ENCODE assay signal across 13 mouse cellular contexts in genomic region chr9:75085242-75085824, GRCm38 (mm10). TPM values are rescaled to one million over a fixed set of nuclear protein-coding genes. Genes with fewer than 3 reads are reported as not detected.
DNase-seq lines count a peak whose midpoint lies in the region; ATAC-seq and TF ChIP-seq lines count a peak whose summit lies in the region.
"Had no signal": no experiment of that assay in that cellular context is flagged by ENCODE, and none has a peak within 500 bp of the region (broad histone marks: within the 10 kb centered on the region; RNA-seq: fewer than 3 reads in every experiment).

No protein-coding gene starts in this region.

- H3K27ac ChIP-seq in heart, embryonic 15.5 days = peak overlapping the region; percentile 21; the same call in 1 of the 2 replicates
- H3K27ac ChIP-seq in heart, adult 2 months = no peak overlapping the region
- H3K27ac ChIP-seq in hindbrain, embryonic 16.5 days (ENCODE audit: low read depth, low read length) = peak overlapping the region; percentile 31; the same call in 1 of the 2 replicates
- H3K27ac ChIP-seq: embryonic facial prominence, embryonic 12.5 days; liver, embryonic 14.5 days had no signal

- H3K9me3 ChIP-seq in heart, embryonic 15.5 days (replicated peaks) = no peaks in the 10 kb centered on the region
- H3K9me3 ChIP-seq in hindbrain, embryonic 16.5 days (ENCODE audit: control insufficient read depth, low read length) = no peaks in the 10 kb centered on the region
- H3K9me3 ChIP-seq: embryonic facial prominence, embryonic 12.5 days had no signal

- TF ChIP-seq POLR2A in heart, adult 2 months (IDR thresholded peaks at IDR 0.05; ENCODE audit: insufficient read depth, low read depth, low read length) = no peak

- H3K27me3 ChIP-seq in heart, embryonic 15.5 days = no peaks in the 10 kb centered on the region
- no peaks in the 10 kb centered on the region for H3K27me3 ChIP-seq in heart, adult 2 months (ENCODE audit: control insufficient read depth, insufficient read depth, low read length)
- no peaks in the 10 kb centered on the region for H3K27me3 ChIP-seq in hindbrain, embryonic 16.5 days (replicated peaks; ENCODE audit: control insufficient read depth, insufficient read depth, low read length)
- H3K27me3 ChIP-seq: embryonic facial prominence, embryonic 12.5 days had no signal

- no peak for ATAC-seq in heart, embryonic 15.5 days (replicated peaks; ENCODE audit: insufficient number of reproducible peaks, insufficient read depth, low FRiP score, low read depth)
- ATAC-seq in hindbrain, embryonic 16.5 days = peak; percentile 48
- ATAC-seq in erythroblast, adult 5-6 weeks (replicated peaks; ENCODE audit: low FRiP score, poor library complexity, severe bottlenecking) = no peak

- WGBS in heart, embryonic 15.5 days = 61% methylated on average over 5 of the region's 5 CpGs
- WGBS in heart, adult 2 months = 56% methylated on average over 5 of the region's 5 CpGs
- WGBS in hindbrain, embryonic 16.5 days = 41% methylated on average over 5 of the region's 5 CpGs

- TF ChIP-seq EP300 in heart, adult 2 months (IDR thresholded peaks at IDR 0.05; ENCODE audit: insufficient read depth, low read depth, low read length) = no peak

- H3K4me2 ChIP-seq in heart, embryonic 15.5 days = no peak overlapping the region
- H3K4me2 ChIP-seq in hindbrain, embryonic 16.5 days (ENCODE audit: low read length) = no peak overlapping the region
- H3K4me2 ChIP-seq: embryonic facial prominence, embryonic 12.5 days had no signal

- no peaks in the 10 kb centered on the region for H3K36me3 ChIP-seq in heart, embryonic 15.5 days
- no peaks in the 10 kb centered on the region for H3K36me3 ChIP-seq in heart, adult 2 months (ENCODE audit: control insufficient read depth, insufficient read depth, low read length)
- no peaks in the 10 kb centered on the region for H3K36me3 ChIP-seq in hindbrain, embryonic 16.5 days (ENCODE audit: control insufficient read depth, insufficient read depth, low read length)
- H3K36me3 ChIP-seq: embryonic facial prominence, embryonic 12.5 days had no signal

- H3K79me2 ChIP-seq in heart, adult 2 months (replicated peaks; ENCODE audit: control insufficient read depth, insufficient read depth, low read length) = no peaks in the 10 kb centered on the region

- intact Hi-C loops in heart, adult 2 months (cut with DNase I) = loop anchor here (5.0 kb wide), 1 partner anchor 77 kb away; no protein-coding TSS in a partner anchor

- DNase-seq in heart, adult 2 months = no peak
- peak; percentile 13 for DNase-seq in 3134 (ENCODE audit: extremely low read depth, insufficient read length, low spot score)
- peak; percentile 70 for DNase-seq in R1 (ENCODE audit: low read depth, low spot score)
- no peak for DNase-seq in left cerebral cortex, adult 9 months (ENCODE audit: low spot score in 2 of 2)
- no peak for DNase-seq in adrenal gland, postnatal 25 days
- DNase-seq: cerebellum, adult 9-11 months; kidney, adult 18-20 months; lung, postnatal 36 days had no signal

- H3K4me3 ChIP-seq in heart, embryonic 15.5 days = no peak overlapping the region
- H3K4me3 ChIP-seq in heart, adult 2 months = no peak overlapping the region
- H3K4me3 ChIP-seq in hindbrain, embryonic 16.5 days (ENCODE audit: low read length) = no peak overlapping the region
- H3K4me3 ChIP-seq: embryonic facial prominence, embryonic 12.5 days had no signal

- H3K9ac ChIP-seq in heart, embryonic 15.5 days = no peak overlapping the region
- H3K9ac ChIP-seq in heart, adult 2 months (ENCODE audit: low read depth, low read length) = no peak overlapping the region
- no peak overlapping the region for H3K9ac ChIP-seq in hindbrain, embryonic 16.5 days (ENCODE audit: low read depth, low read length)
- H3K9ac ChIP-seq: embryonic facial prominence, embryonic 12.5 days; liver, embryonic 14.5 days had no signal

- no peak for TF ChIP-seq CTCF in heart, adult 2 months (IDR thresholded peaks at IDR 0.05)

- H3K4me1 ChIP-seq in heart, embryonic 15.5 days (replicated peaks) = peaks cover 16% of the 10 kb centered on the region
- peaks cover 1% of the 10 kb centered on the region for H3K4me1 ChIP-seq in heart, adult 2 months (ENCODE audit: control insufficient read depth, insufficient read depth, low read length)
- peaks cover 8% of the 10 kb centered on the region for H3K4me1 ChIP-seq in hindbrain, embryonic 16.5 days (ENCODE audit: control insufficient read depth, insufficient read depth, low read depth, low read length)
- H3K4me1 ChIP-seq: embryonic facial prominence, embryonic 12.5 days had no signal

RNA-seq across cellular contexts. Expression of gene Myo5a, which starts 14.5 kb away (rescaled TPM):
- polyA plus RNA-seq in heart, embryonic 15.5 days (2015; fragmentation: Nextera tagmentation; extraction: Ambion mirVana) = 6.4 and 10.4 TPM in 2 replicates
- 10 to 100 TPM in 1 of 2 experiments, 1 to 10 TPM in 1; 9.4 to 11.9 TPM for total RNA-seq in heart, adult 2 months (2021)
- 2.5 and 5.5 TPM in 2 replicates for polyA plus RNA-seq in heart, adult 2 months (2012; rRNA removed)
- polyA plus RNA-seq in hindbrain, embryonic 16.5 days (2015; fragmentation: Nextera tagmentation; extraction: Ambion mirVana) = 23.6 and 26.8 TPM in 2 replicates
- total RNA-seq in adrenal gland, postnatal 25 days (2021) = 43.7 and 59.3 TPM in 2 replicates
- 9.8 and 25.1 TPM in 2 replicates for total RNA-seq in erythroblast, adult 5-6 weeks (2015; ENCODE audit: low replicate concordance)
- total RNA-seq in erythroblast, adult 5-6 weeks (2017; ENCODE audit: low replicate concordance) = 18.3 and 27.9 TPM in 2 replicates

RNA-seq across cellular contexts. Expression of gene Arpp19, which starts 47.9 kb away (rescaled TPM):
- 177 and 218 TPM in 2 replicates for polyA plus RNA-seq in heart, embryonic 15.5 days (2015; fragmentation: Nextera tagmentation; extraction: Ambion mirVana)
- 100 to 1,000 TPM; 160 to 196 TPM for total RNA-seq in heart, adult 2 months (2021)
- polyA plus RNA-seq in heart, adult 2 months (2012; rRNA removed) = 25.1 and 50.0 TPM in 2 replicates
- 197 and 208 TPM in 2 replicates for polyA plus RNA-seq in hindbrain, embryonic 16.5 days (2015; fragmentation: Nextera tagmentation; extraction: Ambion mirVana)
- 303 and 351 TPM in 2 replicates for total RNA-seq in adrenal gland, postnatal 25 days (2021)
- total RNA-seq in erythroblast, adult 5-6 weeks (2015; ENCODE audit: low replicate concordance) = 27.8 and 74.7 TPM in 2 replicates
- 30.8 and 55.2 TPM in 2 replicates for total RNA-seq in erythroblast, adult 5-6 weeks (2017; ENCODE audit: low replicate concordance)

Comparison
In these comparisons a context has a peak if more than half of its experiments do, and no peak if none do; other contexts are left out.
1. DNase-seq: peak in 3134 (single experiment) and R1 (single experiment); none in heart, adult 2 months (0 of 2), left cerebral cortex, adult 9 months (0 of 2) and adrenal gland, postnatal 25 days (single experiment).